Mouse (Mus musculus): ENCODE measurements around the gene Itga9. TPM values are rescaled to one million over a fixed set of nuclear protein-coding genes. Genes with fewer than 3 reads are reported as not detected.

Gene Itga9
- polyA plus RNA-seq, 1 experiment, result 6.2 TPM

DNA sequence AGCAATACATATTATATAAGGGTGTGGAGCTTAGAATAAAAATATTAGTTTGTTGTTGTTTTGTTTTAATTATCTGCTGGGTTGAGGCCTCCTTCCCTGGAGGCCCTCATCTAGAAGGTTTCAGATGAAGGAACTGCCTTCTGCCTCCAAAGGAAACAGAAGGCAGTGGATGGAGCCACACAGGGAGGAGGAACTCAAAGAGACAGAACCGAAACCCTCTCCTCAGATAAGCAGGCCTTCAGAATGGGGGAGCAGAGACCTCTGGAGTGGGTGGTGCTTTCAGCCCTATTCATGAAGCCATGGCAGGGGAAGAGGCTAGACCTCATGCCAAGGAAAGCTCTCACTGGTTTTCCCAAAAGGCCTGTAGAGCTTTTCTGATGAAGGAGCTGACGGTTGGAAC is 216.1 kb downstream of the Itga9 start:
- Histone ChIP-seq H3K4me1 (ENCODE audit: control insufficient read depth, insufficient read depth, low read length) (no peaks in the 10 kb centered on the region; the same call in 1 of the 2 replicates), H3K27ac (ENCODE audit: control insufficient read depth, insufficient read depth, low read depth, low read length) (no peak overlapping the region), H3K36me3 (ENCODE audit: control insufficient read depth, insufficient read depth, low read length) (no peaks in the 10 kb centered on the region), H3K27me3 (ENCODE audit: control insufficient read depth, insufficient read depth, low read length) (no peaks in the 10 kb centered on the region), H3K4me3 (ENCODE audit: control insufficient read depth, low read depth, low read length) (no peak overlapping the region)
- TF ChIP-seq CTCF (IDR thresholded peaks at IDR 0.05; ENCODE audit: control insufficient read depth, insufficient read depth, insufficient replicate concordance, low read depth, low read length), result no peak
- no peak for TF ChIP-seq POLR2A (IDR thresholded peaks at IDR 0.05; ENCODE audit: control insufficient read depth, low read depth, low read length)

DNA sequence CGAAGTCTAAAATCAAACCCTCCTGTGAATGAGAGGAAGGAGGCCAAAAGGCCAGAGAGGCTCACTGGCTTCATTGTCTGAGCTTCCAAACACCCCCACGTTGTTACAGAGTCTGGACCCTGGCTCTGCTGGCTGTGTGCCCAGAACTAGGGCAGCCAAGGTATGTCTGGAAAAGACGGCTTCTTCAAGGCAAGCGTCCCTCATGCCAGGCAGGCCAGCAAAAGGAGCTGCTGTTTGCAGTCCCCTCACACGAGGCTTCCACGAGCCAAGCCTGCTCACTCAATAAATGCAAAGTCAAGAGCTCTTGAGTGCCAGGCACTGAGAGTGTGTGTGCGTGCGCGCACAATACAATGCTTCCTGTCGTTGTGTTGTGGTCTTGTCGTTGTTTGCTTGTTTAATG is 224.6 kb downstream of the Itga9 start:
- H3K27me3 ChIP-seq (ENCODE audit: control insufficient read depth, insufficient read depth, low read length), result no peaks in the 10 kb centered on the region
- H3K27ac ChIP-seq (ENCODE audit: control insufficient read depth, insufficient read depth, low read depth, low read length), result peak overlapping the region; percentile 9; the same call in 1 of the 2 replicates
- H3K36me3 ChIP-seq (ENCODE audit: control insufficient read depth, insufficient read depth, low read length), result no peaks in the 10 kb centered on the region
- TF ChIP-seq POLR2A (IDR thresholded peaks at IDR 0.05; ENCODE audit: control insufficient read depth, low read depth, low read length), result no peak
- H3K4me3 ChIP-seq (ENCODE audit: control insufficient read depth, low read depth, low read length), result no peak overlapping the region
- H3K4me1 ChIP-seq (ENCODE audit: control insufficient read depth, insufficient read depth, low read length), result peaks cover 2% of the 10 kb centered on the region; the same call in 1 of the 2 replicates

DNA sequence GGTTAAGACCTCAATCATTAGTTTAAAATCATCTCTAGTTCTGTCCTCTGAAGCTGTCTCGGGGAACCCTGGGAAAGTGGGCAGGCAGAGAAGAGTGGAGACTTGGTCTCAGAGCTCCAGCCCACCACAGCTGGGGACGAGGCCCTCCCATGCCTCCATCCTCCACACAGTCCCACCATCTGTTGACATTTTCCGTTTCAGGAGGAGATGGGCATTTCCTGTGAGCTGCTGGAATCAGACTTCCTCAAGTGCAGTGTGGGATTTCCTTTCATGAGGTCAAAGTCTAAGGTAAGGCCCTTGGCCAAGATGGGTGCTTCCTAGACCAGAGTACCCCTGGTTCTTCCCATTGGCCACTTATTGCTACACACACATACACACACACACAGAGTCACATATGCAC is 226.0 kb downstream of the Itga9 start:
- Histone ChIP-seq H3K27me3 (ENCODE audit: control insufficient read depth, insufficient read depth, low read length) (no peaks in the 10 kb centered on the region), H3K4me3 (ENCODE audit: control insufficient read depth, low read depth, low read length) (no peak overlapping the region), H3K36me3 (ENCODE audit: control insufficient read depth, insufficient read depth, low read length) (no peaks in the 10 kb centered on the region), H3K4me1 (ENCODE audit: control insufficient read depth, insufficient read depth, low read length) (peaks cover 2% of the 10 kb centered on the region; the same call in 1 of the 2 replicates), H3K27ac (ENCODE audit: control insufficient read depth, insufficient read depth, low read depth, low read length) (no peak overlapping the region)
- TF ChIP-seq CTCF (IDR thresholded peaks at IDR 0.05; ENCODE audit: control insufficient read depth, insufficient read depth, insufficient replicate concordance, low read depth, low read length) (no peak), POLR2A (IDR thresholded peaks at IDR 0.05; ENCODE audit: control insufficient read depth, low read depth, low read length) (no peak)

DNA sequence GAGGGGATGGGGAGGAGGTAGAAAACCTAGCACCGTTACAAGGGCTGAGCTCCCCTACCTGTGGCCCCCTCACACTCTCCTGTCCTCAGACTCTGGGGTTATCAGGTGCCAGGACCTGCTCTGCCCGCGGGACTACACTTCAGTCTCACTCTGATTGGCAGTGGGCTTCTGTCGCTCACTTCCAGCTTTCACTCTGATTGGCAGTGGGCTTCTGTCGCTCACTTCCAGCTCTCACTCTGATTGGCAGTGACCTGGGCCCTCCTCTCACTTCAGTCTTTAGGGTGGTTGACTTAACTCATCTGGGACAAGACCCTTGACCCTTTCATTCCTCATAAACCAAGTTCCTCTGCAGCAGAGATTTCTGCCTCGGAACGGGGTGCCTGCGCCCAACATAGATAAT is 226.9 kb downstream of the Itga9 start:
- no peaks in the 10 kb centered on the region for H3K27me3 ChIP-seq (ENCODE audit: control insufficient read depth, insufficient read depth, low read length)
- no peak for TF ChIP-seq POLR2A (IDR thresholded peaks at IDR 0.05; ENCODE audit: control insufficient read depth, low read depth, low read length)
- TF ChIP-seq CTCF (IDR thresholded peaks at IDR 0.05; ENCODE audit: control insufficient read depth, insufficient read depth, insufficient replicate concordance, low read depth, low read length), result no peak
- no peak overlapping the region for H3K4me3 ChIP-seq (ENCODE audit: control insufficient read depth, low read depth, low read length)
- no peaks in the 10 kb centered on the region for H3K36me3 ChIP-seq (ENCODE audit: control insufficient read depth, insufficient read depth, low read length)
- peaks cover 2% of the 10 kb centered on the region; the same call in 1 of the 2 replicates for H3K4me1 ChIP-seq (ENCODE audit: control insufficient read depth, insufficient read depth, low read length)
- no peak overlapping the region for H3K27ac ChIP-seq (ENCODE audit: control insufficient read depth, insufficient read depth, low read depth, low read length)

DNA sequence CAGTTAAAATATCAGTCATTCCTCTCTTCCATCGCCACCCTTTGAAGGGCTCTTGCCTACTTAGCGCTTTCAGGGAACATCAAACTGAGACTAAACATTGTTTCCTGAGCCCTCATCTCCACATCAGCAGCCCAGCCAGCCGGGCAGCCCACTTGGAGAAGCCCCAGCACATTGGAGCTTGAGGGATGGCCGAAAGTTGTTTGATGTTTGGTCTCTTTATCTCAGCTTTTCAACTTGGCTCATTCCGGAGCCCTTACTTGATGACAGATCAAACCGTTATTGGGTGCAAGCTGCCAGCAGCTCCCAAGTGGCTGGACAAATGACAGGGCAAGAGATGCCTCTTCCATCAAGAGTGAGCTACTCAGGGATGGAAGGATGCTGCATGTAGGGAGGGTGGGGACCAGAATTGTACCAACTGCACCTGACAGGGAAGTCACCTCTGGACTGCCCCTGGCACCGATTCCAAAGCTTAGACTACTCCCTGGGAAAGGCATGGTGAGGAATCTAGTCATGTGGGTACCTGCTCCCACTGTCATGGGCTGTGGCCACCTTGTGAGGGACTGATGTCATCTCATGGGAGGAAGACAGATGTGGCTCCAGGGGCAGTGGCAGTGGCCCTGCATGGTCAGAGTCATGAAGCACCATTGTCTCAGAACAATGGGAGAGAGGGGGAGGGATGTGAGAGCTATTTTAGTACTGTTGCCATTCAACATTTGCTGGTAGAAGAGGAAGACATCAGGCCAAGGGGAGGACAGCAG is 232.6 kb downstream of the Itga9 start:
- no peaks in the 10 kb centered on the region for H3K27me3 ChIP-seq (ENCODE audit: control insufficient read depth, insufficient read depth, low read length)
- TF ChIP-seq POLR2A (IDR thresholded peaks at IDR 0.05; ENCODE audit: control insufficient read depth, low read depth, low read length), result no peak
- no peak for TF ChIP-seq CTCF (IDR thresholded peaks at IDR 0.05; ENCODE audit: control insufficient read depth, insufficient read depth, insufficient replicate concordance, low read depth, low read length)
- no peaks in the 10 kb centered on the region for H3K36me3 ChIP-seq (ENCODE audit: control insufficient read depth, insufficient read depth, low read length)
- H3K27ac ChIP-seq (ENCODE audit: control insufficient read depth, insufficient read depth, low read depth, low read length), result no peak overlapping the region
- H3K4me3 ChIP-seq (ENCODE audit: control insufficient read depth, low read depth, low read length), result no peak overlapping the region
- no peaks in the 10 kb centered on the region; the same call in 1 of the 2 replicates for H3K4me1 ChIP-seq (ENCODE audit: control insufficient read depth, insufficient read depth, low read length)

DNA sequence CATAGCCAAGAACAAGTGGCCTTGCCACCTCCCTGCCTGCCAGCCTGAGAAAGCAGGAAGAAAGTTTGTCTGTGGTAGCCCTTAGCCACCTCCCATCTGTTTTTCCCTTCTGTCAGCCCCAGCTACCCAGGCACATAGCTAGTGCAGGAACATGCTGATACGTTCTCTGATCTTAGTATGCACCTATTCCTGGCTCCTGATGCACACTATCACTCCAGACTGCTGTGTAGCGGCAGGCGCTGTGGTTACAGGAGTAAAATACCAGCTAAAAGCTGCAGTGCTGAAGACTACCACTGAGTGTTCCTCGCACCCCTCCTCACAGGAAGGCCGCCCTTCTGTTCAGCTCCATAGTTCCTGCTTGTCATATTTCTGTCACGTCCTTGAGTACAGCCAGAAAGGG is 234.8 kb downstream of the Itga9 start:
- no peaks in the 10 kb centered on the region; the same call in 1 of the 2 replicates for H3K4me1 ChIP-seq (ENCODE audit: control insufficient read depth, insufficient read depth, low read length)
- H3K36me3 ChIP-seq (ENCODE audit: control insufficient read depth, insufficient read depth, low read length), result no peaks in the 10 kb centered on the region
- H3K27ac ChIP-seq (ENCODE audit: control insufficient read depth, insufficient read depth, low read depth, low read length), result peak overlapping the region; percentile 63
- no peak overlapping the region for H3K4me3 ChIP-seq (ENCODE audit: control insufficient read depth, low read depth, low read length)
- no peak for TF ChIP-seq POLR2A (IDR thresholded peaks at IDR 0.05; ENCODE audit: control insufficient read depth, low read depth, low read length)
- no peak for TF ChIP-seq CTCF (IDR thresholded peaks at IDR 0.05; ENCODE audit: control insufficient read depth, insufficient read depth, insufficient replicate concordance, low read depth, low read length)
- H3K27me3 ChIP-seq (ENCODE audit: control insufficient read depth, insufficient read depth, low read length), result no peaks in the 10 kb centered on the region

DNA sequence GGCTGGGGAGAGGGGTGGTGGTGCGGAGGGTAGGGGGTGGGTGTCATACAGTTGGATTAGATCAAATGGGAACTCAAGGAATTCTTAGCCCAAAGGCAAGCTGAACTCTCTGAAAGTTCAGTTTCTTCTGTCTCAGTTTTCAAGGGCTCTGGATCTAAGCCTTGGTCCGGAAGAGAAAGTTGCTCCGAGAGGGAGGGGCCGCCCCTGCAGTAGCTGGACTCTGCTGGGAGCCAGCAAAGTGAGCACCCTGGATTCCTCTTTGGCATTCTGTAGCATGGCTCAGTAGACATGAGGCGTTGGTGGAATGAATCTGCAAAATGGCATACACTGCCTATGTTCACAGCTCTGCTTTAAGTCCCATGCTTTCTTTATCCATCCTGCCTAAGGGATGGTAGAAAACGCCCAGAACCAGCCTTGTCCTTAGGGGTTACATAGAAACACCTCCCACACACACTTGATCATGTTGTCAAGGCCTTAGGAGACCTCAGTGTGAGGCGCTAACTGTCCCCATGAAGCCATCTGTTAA is 235.5 kb downstream of the Itga9 start:
- Histone ChIP-seq H3K36me3 (ENCODE audit: control insufficient read depth, insufficient read depth, low read length) (no peaks in the 10 kb centered on the region), H3K4me1 (ENCODE audit: control insufficient read depth, insufficient read depth, low read length) (no peaks in the 10 kb centered on the region; the same call in 1 of the 2 replicates), H3K27ac (ENCODE audit: control insufficient read depth, insufficient read depth, low read depth, low read length) (no peak overlapping the region), H3K4me3 (ENCODE audit: control insufficient read depth, low read depth, low read length) (no peak overlapping the region), H3K27me3 (ENCODE audit: control insufficient read depth, insufficient read depth, low read length) (no peaks in the 10 kb centered on the region)
- no peak for TF ChIP-seq POLR2A (IDR thresholded peaks at IDR 0.05; ENCODE audit: control insufficient read depth, low read depth, low read length)
